Mouse (Mus musculus): ENCODE data around the gene Phf11c. TPM values are rescaled to one million over a fixed set of nuclear protein-coding genes. Genes with fewer than 3 reads are reported as not detected.

The Phf11c gene
- polyA plus RNA-seq (2012; rRNA removed), result 1.1 TPM in 2 replicates

DNA sequence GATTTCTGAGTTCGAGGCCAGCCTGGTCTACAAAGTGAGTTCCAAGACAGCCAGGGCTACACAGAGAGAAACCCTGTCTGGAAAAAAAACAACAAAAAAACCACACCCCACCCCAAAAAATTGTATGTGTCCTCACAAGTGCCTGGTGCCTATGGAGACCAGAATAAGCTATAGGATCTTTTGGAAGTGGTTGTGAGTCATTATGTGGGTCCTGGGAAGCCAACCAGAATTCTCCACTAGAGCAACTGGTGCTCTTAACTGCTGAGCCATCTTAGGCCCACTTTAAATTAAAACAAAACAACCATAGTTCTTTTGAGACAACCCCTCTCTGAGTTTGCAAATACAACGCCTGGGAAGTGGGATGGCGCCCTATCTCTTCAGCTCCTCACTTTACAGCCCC is at the start of gene Phf11c:
TSS of gene Phf11c (minus strand) at position 101 of the 400 bp plus-strand sequence.

DNA sequence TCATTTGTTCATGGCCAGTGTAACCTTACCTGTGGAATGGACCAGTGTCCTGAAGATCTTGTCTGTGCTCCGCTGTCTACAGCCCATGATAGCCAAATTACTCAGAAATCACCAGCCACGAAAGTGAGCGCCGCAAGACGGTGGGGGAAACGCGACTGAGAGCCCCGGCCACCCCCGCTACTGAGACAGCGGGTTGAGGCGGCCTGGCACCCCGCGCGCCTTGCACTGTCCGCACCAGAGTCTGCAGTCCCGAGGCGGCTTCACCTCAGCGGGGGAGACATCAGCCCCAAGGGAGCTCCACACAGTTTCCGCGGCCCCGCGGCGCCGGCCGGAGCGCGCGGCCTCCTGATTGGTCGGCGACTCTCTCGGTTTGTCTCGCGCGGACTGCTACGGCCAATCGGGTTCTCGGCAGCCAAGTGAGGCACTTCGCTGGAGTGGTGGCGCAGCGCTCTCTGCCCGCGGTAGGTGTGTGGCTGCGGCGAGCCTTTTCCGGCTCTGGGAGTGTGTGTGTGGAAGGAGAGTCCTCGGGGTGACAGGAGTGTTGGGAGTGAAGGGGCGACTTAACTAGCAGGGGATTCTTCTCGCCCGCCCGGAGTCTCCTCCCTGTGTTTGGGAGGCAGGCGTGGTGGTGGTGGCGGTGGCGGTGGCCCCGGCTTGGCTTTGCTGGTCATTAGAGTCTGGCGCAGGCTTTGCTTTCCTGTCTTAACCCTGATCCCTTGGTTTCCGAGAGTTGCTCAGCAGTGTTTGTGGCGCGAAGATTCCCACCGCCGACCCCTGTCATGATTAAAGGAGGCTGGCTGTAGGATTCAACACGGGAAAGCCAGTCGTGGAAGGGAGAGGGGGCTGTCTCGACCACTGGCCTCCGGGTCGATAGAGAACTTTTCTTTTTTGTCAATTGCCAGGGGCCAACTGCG is 45.6 kb upstream of the Phf11c start, which contains the start of the genes Setdb2 and Cab39l:
TSS of gene Setdb2 (minus strand) at position 327 of the 914 bp plus-strand sequence.
TSS of gene Cab39l (plus strand) at position 415 of the 914 bp plus-strand sequence.

DNA sequence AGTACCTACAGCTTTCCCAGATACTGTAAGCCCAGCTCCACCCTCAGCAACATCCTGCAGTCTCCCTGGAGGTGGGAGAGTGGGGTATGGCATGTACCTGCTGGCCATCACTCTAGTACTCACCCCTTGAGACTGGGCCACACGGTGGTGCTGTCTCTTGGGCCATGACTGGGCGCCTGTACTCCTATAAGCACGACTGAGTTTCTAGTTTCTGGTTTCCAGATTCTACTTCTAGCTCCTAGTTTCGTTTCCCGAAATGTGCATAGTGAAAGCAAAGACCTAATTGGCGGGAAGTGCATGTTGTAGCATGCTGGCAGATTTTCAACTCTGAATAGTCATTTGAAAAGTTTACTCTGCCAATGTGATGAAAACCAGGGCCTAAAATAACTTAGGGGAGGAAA is 29.9 kb downstream of the Phf11c start, which contains the start of gene Phf11d:
TSS of gene Phf11d (minus strand) at position 227 of the 401 bp plus-strand sequence.

DNA sequence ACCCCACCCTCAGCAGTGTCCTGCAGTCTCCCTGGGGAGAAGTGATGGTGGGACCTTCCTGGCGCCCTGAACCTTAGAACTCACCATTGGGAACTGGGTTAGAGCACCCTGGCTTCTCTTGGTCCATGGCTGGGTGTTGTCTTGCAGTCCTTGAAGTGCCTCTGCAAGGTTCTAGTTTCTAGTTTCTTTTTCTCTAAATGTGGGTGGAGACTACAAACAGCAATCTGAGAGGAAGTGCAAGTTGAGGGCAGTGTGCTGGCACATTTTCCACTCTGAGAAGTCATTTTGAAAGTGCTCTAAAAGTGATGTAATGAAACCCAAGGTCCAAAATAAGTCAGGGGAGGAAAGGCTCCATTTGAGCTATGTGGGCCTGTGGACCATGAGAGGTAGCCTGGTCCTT is 54.0 kb downstream of the Phf11c start, which contains the start of gene Phf11b:
TSS of gene Phf11b (minus strand) at position 163 of the 400 bp plus-strand sequence.

Other genes with a start within 250 kb of the Phf11c start
- gene Gm5142, start 216.6 kb downstream of the Phf11c start, polyA plus RNA-seq (2012; rRNA removed), result not detected in 2 replicates
- gene Rcbtb1, start 194.2 kb downstream of the Phf11c start, polyA plus RNA-seq (2012; rRNA removed), result 57.6 and 62.0 TPM in 2 replicates
- gene Gm6904, start 135.2 kb downstream of the Phf11c start, polyA plus RNA-seq (2012; rRNA removed), result not detected in 2 replicates
- gene Phf11a, start 97.9 kb downstream of the Phf11c start, polyA plus RNA-seq (2012; rRNA removed), result 0.23 and 0.51 TPM in 2 replicates
- gene Phf11b, start 54.0 kb downstream of the Phf11c start, polyA plus RNA-seq (2012; rRNA removed), result 0.70 and 1.7 TPM in 2 replicates
- gene Phf11d, start 29.9 kb downstream of the Phf11c start, polyA plus RNA-seq (2012; rRNA removed), result 0.98 and 1.1 TPM in 2 replicates
- 7.0 and 7.5 TPM in 2 replicates for gene Setdb2, start 45.5 kb upstream of the Phf11c start, polyA plus RNA-seq (2012; rRNA removed)
- gene Cab39l, start 45.6 kb upstream of the Phf11c start, polyA plus RNA-seq (2012; rRNA removed), result 11.1 and 11.3 TPM in 2 replicates
- 16.3 and 17.3 TPM in 2 replicates for gene Cdadc1, start 202.6 kb upstream of the Phf11c start, polyA plus RNA-seq (2012; rRNA removed)
- 19.2 and 20.8 TPM in 2 replicates for gene Shisa2, start 229.9 kb upstream of the Phf11c start, polyA plus RNA-seq (2012; rRNA removed)